Mouse (Mus musculus) hindbrain, embryonic 11.5 days (tissue): Measurements from ENCODE around the gene Safb. TPM values are rescaled to one million over a fixed set of nuclear protein-coding genes. Genes with fewer than 3 reads are reported as not detected.
A peak's percentile ranks its signal among the peaks of the same experiment; 100 is the strongest.

Source experiments
- ATAC-seq: fragments of 200-750 bp; cut with Nextera tagmentation; 2 replicates; pipeline ENCODE4 v1.8.0; 2017; ENCODE audit warnings: mild to moderate bottlenecking, moderate TSS enrichment, moderate library complexity; ENCODE audit not compliant: low FRiP score
- DNase-seq: peaks from one replicate; pipeline ENCODE4 v3.0.0-alpha.2; 2015; ENCODE audit warnings: low spot score
- H3K27ac ChIP-seq: fragments of 300-500 bp; sonication (generic); 2 replicates; pipeline ENCODE4 v1.5.1; 2014; ENCODE audit warnings: mild to moderate bottlenecking, low read depth, low read length
- H3K27me3 ChIP-seq: fragments of 300-500 bp; sonication (generic); 2 replicates; pipeline ENCODE4 v1.6.1; 2014; ENCODE audit warnings: mild to moderate bottlenecking, low read length, moderate library complexity, mixed read lengths; ENCODE audit not compliant: control insufficient read depth, insufficient read depth
- H3K36me3 ChIP-seq: fragments of 300-500 bp; sonication (generic); 2 replicates; pipeline ENCODE4 v1.6.1; 2014; ENCODE audit warnings: mild to moderate bottlenecking, low read length, moderate library complexity, mixed read lengths; ENCODE audit not compliant: control insufficient read depth, insufficient read depth
- H3K4me1 ChIP-seq: fragments of 300-500 bp; sonication (generic); replicated peaks from 2 replicates; pipeline ENCODE4 v1.6.1; 2014; ENCODE audit warnings: low read length, mixed read lengths; ENCODE audit not compliant: control insufficient read depth, insufficient read depth
- H3K4me2 ChIP-seq: fragments of 300-500 bp; sonication (generic); replicated peaks from 2 replicates; pipeline ENCODE4 v1.6.1; 2014; ENCODE audit warnings: mild to moderate bottlenecking, low read depth, low read length
- H3K4me3 ChIP-seq: fragments of 300-500 bp; sonication (generic); 2 replicates; pipeline ENCODE4 v1.5.1; 2014; ENCODE audit warnings: low read depth, low read length
- H3K9ac ChIP-seq: fragments of 300-500 bp; sonication (generic); 2 replicates; pipeline ENCODE4 v1.6.1; 2014; ENCODE audit warnings: low read depth, low read length
- H3K9me3 ChIP-seq: fragments of 300-500 bp; sonication (generic); 2 replicates; pipeline ENCODE4 v1.6.1; 2016; ENCODE audit warnings: low read length; ENCODE audit not compliant: control insufficient read depth
- WGBS: fragments of 180-500 bp; shearing (Covaris S2); extraction: QIAGEN DNeasy Blood & Tissue Kit; methylation state at CpG from one replicate; pipeline ENCODE4 v1.1.7; 2014; 5-methylcytosine and 5-hydroxymethylcytosine counted together
- polyA plus RNA-seq: library from polyadenylated mRNA; unstranded; fragments of >200 nt; fragmentation: Nextera tagmentation; extraction: Ambion mirVana; gene quantifications from 2 replicates; pipeline ENCODE4 v1.2.1, GENCODE M21; 2014

Safb gene
- polyA plus RNA-seq, 1 experiment from 2014 or later, result 93.7 TPM

DNA sequence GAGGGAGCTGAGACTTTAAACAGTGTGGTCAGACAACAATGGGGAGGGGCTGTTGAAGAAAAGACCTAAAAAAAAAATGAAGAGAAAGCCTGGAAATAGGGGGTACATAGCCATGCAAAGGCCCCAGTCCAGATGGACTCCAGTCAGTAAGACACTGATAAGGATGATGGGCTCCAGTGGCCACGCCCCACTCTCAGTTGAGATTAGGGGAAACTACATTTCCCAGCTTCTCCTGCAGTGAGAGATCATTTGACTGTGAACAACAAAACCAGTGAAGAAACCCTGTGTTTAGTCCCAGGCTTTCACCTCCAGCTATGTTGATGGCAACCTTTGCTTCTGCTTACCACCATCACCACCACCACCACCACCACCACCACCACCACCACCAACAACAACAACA, 38.7 kb upstream of the Safb start:
- Histone ChIP-seq H3K27me3 (no peaks in the 10 kb centered on the region), H3K9ac (no peak overlapping the region), H3K27ac (no peak overlapping the region), H3K4me2 (no peak overlapping the region), H3K36me3 (no peaks in the 10 kb centered on the region), H3K4me3 (no peak overlapping the region), H3K4me1 (no peaks in the 10 kb centered on the region; the same call in 1 of the 2 replicates), H3K9me3 (no peaks in the 10 kb centered on the region)
- no peak for DNase-seq
- 67% methylated on average over 1 of the region's 1 CpGs for WGBS
- no peak for ATAC-seq

GRCm38 (mm10) chr17:56546576-56546975, 38.0 kb upstream of the Safb start:
- WGBS, result 86% methylated on average over 5 of the region's 5 CpGs
- Histone ChIP-seq H3K27ac (no peak overlapping the region), H3K36me3 (no peaks in the 10 kb centered on the region), H3K4me3 (no peak overlapping the region), H3K4me1 (no peaks in the 10 kb centered on the region; the same call in 1 of the 2 replicates), H3K9ac (no peak overlapping the region), H3K9me3 (no peaks in the 10 kb centered on the region), H3K4me2 (no peak overlapping the region), H3K27me3 (no peaks in the 10 kb centered on the region)
- ATAC-seq, result no peak
- no peak for DNase-seq

DNA sequence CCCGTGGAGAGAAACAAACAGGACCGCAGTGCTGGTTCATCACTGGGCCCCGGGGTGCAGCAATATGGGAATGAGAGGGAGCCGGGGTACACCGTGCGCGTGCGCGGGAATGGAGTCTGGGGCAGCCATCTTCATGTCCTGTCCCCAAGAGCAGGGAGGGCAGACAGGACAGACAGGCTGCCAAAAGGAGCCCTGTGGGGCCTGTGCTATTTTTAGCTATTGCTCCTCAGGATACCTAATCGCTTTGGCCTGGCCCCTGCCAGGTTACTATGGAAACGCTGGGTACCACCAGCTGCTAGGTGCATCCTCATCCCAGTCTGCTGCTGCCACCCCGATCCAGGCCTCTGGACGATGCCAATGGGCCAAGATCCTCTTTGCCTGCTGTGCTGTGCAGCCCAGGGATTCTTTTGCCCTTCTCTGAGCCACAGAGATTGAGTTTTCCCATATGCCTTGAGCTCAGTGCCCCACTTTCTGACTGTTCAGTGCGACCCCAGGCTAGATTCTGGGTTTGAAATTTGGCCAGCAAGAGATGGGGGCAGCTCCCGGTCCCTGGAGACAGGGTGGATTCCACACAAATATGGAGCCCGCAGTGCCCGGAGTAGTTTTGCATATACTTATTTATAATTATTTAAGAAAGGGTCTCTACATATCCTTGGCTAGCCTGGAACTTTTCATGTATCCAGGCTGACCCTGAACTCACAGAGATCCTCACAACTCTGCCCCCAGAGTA, 37.3 kb upstream of the Safb start:
- Histone ChIP-seq H3K9me3 (no peaks in the 10 kb centered on the region), H3K4me3 (no peak overlapping the region), H3K9ac (no peak overlapping the region), H3K4me1 (peaks cover 3% of the 10 kb centered on the region; the same call in 1 of the 2 replicates), H3K27me3 (no peaks in the 10 kb centered on the region), H3K27ac (no peak overlapping the region), H3K4me2 (no peak overlapping the region), H3K36me3 (no peaks in the 10 kb centered on the region)
- DNase-seq (no peak), ATAC-seq (no peak)
- 59% methylated on average over 17 of the region's 17 CpGs for WGBS

DNA sequence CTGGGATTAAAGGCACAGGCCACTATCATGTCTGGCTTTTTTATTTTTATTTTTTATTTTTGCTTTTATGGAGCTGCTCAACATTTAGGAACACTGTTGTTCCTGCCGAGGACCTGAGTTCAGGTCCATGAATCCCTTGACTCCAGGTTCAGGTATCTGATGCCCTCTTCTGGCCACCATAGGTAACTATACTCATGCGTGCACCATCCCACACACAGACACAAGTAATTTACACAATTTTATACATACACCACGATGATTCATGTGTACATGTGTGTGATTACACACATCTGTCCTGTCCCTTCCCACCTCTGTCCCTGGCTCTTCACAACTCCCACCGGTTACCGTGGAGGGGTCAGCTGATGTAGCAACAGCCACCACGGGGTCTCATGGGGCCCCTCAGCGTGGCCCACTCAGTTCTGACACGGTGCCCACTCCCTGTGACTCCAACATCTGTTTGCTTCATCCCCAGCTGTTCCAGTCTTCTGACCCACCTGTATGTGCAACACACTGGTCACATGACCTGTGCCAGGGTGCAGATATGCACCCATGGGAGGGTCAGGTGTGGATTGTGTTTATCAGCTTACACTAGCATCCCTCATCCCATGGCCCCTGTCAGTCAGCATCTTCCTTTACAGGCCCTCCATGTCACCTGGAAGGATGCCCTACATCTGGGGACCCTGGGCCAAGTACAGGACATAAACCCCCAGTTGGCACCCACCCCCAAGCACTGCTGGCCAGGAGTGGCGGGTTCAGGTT, 36.6 kb upstream of the Safb start:
- H3K4me1 ChIP-seq, result peaks cover 3% of the 10 kb centered on the region; the same call in 1 of the 2 replicates
- H3K27ac ChIP-seq, result no peak overlapping the region
- no peak overlapping the region for H3K9ac ChIP-seq
- no peaks in the 10 kb centered on the region for H3K9me3 ChIP-seq
- H3K36me3 ChIP-seq, result no peaks in the 10 kb centered on the region
- H3K4me3 ChIP-seq, result no peak overlapping the region
- H3K4me2 ChIP-seq, result no peak overlapping the region
- WGBS, result 73% methylated on average over 9 of the region's 9 CpGs
- DNase-seq, result no peak
- no peak for ATAC-seq
- no peaks in the 10 kb centered on the region for H3K27me3 ChIP-seq

DNA sequence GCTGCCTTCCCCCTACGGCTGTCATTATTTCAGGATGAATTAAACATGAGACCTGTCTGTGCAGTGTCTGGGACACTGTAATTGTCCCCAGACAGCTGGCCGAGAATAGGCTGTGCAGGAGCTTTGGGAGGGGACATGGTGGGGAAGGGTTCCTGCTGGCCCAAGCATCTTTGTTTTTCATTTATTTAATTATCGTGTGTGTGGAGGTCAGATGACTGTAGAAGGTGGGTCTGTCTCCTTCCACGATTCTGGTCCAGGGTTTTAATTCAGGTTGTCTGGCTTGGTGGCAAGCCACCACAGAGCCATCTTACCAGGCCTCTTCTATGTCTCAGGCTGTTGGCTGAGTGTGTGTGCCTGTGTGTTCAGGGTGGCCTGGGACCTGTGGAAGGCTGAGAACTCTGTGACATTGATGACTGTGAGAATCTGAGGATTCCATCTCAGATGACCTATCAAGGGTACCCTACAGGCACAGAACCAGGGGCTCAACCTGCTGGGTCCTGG, 36.0 kb upstream of the Safb start:
- Histone ChIP-seq H3K4me1 (peaks cover 3% of the 10 kb centered on the region; the same call in 1 of the 2 replicates), H3K9me3 (no peaks in the 10 kb centered on the region), H3K4me2 (no peak overlapping the region), H3K36me3 (no peaks in the 10 kb centered on the region), H3K27ac (peak overlapping the region; percentile 17; the same call in 1 of the 2 replicates), H3K27me3 (no peaks in the 10 kb centered on the region), H3K4me3 (no peak overlapping the region), H3K9ac (no peak overlapping the region)
- ATAC-seq (no peak), DNase-seq (no peak)
- WGBS, result 45% methylated on average over 4 of the region's 4 CpGs

GRCm38 (mm10) chr17:56550784-56551475, 33.7 kb upstream of the Safb start:
- DNase-seq (no peak), ATAC-seq (no peak)
- Histone ChIP-seq H3K9me3 (no peaks in the 10 kb centered on the region), H3K9ac (no peak overlapping the region), H3K4me1 (peaks cover 3% of the 10 kb centered on the region; the same call in 1 of the 2 replicates), H3K4me2 (no peak overlapping the region), H3K4me3 (no peak overlapping the region), H3K36me3 (no peaks in the 10 kb centered on the region), H3K27ac (peak overlapping the region; percentile 85), H3K27me3 (no peaks in the 10 kb centered on the region)
- WGBS, result 75% methylated on average over 12 of the region's 12 CpGs

DNA sequence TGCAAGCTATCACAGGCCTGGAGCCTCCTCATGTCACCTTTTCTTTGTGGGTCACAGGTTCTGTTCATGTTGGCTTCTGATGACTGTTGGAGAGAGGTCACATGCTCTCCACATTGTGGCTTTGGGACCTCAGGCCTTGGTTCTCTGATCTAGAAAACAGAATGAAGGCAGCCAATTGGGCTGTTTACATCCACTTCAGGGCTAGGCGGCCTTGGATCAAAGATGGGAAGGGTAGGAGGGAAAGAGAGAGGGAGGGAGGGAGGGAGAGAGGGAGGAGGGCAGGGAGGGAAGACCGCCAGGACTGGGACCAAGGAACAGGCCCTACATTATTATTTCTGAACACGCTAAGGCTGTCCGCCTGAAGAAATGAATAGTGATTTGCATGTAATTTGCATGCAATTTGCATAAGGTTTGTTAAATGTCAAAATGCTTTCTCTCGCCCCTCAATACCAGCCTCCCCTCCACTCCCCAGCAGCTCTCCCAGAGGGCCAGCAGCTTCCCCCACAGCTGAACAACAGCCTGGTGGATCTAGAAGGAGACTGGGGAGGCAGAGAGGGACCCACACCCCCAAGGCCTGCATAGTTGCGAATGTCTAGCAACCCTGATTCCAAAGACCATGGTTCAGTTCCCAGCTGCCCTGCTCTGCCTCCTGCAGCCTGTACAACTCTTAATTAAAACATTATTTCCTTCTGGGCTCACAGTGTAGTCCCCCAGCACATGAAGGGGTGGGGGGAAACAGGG, 32.6 kb upstream of the Safb start:
- ATAC-seq (peak; percentile 84), DNase-seq (peak; percentile 52)
- WGBS, result 50% methylated on average over 6 of the region's 6 CpGs
- no peaks in the 10 kb centered on the region for H3K36me3 ChIP-seq
- peak overlapping the region; percentile 85 for H3K27ac ChIP-seq
- H3K4me1 ChIP-seq, result peaks cover 3% of the 10 kb centered on the region; the same call in 1 of the 2 replicates
- H3K4me2 ChIP-seq, result no peak overlapping the region
- no peaks in the 10 kb centered on the region for H3K9me3 ChIP-seq
- no peaks in the 10 kb centered on the region for H3K27me3 ChIP-seq
- H3K4me3 ChIP-seq, result no peak overlapping the region
- H3K9ac ChIP-seq, result no peak overlapping the region

- no peaks in the 10 kb centered on the region for H3K27me3 ChIP-seq
- H3K4me1 ChIP-seq, result peaks cover 3% of the 10 kb centered on the region; the same call in 1 of the 2 replicates
- no peaks in the 10 kb centered on the region for H3K9me3 ChIP-seq
- H3K4me3 ChIP-seq, result no peak overlapping the region
- peak overlapping the region; percentile 85 for H3K27ac ChIP-seq
- WGBS, result 56% methylated on average over 5 of the region's 5 CpGs
- H3K9ac ChIP-seq, result no peak overlapping the region
- H3K4me2 ChIP-seq, result no peak overlapping the region
- DNase-seq (peak; percentile 87), ATAC-seq (peak; percentile 20; the same call in 1 of the 2 replicates)
- H3K36me3 ChIP-seq, result no peaks in the 10 kb centered on the region
These were observed 31.8 kb upstream of the Safb start for GRCm38 (mm10) chr17:56552781-56553363.
